Mouse (Mus musculus) cerebellum, adult 11-12 months (tissue): ENCODE results near the gene Zscan4-ps2.
"Not testable (repeated sequence)": the region's sequence is repeated elsewhere in the genome, so short reads cannot be mapped to it uniquely, and the experiment has no call there.

ENCODE experiments used
- DNase-seq: peaks from one replicate; pipeline ENCODE4 v3.0.0; 2022

Gene Zscan4-ps2

DNA sequence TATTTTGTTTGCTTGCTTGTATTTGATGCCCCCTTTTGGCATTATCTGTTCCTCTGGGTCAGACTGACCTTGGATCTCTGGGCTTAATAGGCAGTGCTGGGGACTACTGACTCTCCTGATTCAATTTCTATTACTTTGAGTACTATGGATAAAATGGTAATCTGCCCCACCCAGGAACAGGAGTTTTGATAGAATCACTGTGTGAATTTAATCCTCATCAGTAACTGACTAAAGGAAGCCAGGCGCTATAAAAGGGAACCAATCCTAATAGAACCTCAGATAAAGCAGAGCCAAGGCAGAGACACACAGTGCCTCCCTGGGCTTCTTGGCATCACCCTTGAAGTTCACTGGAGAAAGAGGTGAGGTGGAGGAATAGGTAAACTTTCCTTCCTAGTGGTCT lies at the start of gene Zscan4-ps2:
Gene Zscan4-ps2 (plus strand): TSS at position 301 of the 400 bp plus-strand sequence.
- DNase-seq: not testable (repeated sequence)
